Mouse (Mus musculus): Measurements from ENCODE around the gene Muc2.

Gene Muc2

GRCm38 (mm10) chr7:141758291-141758690, 68.2 kb downstream of the Muc2 start:
- no peak for DNase-seq (ENCODE audit: extremely low spot score, low spot score)

GRCm38 (mm10) chr7:141770521-141770920, 80.4 kb downstream of the Muc2 start:
- no peak for DNase-seq (ENCODE audit: extremely low spot score, low spot score)

GRCm38 (mm10) chr7:141770988-141771387, 80.8 kb downstream of the Muc2 start:
- DNase-seq (ENCODE audit: extremely low spot score, low spot score) = no peak

GRCm38 (mm10) chr7:141772058-141772557, 82.0 kb downstream of the Muc2 start:
- no peak for DNase-seq (ENCODE audit: extremely low spot score, low spot score)

GRCm38 (mm10) chr7:141774855-141775254, 84.7 kb downstream of the Muc2 start:
- DNase-seq (ENCODE audit: extremely low spot score, low spot score) = no peak

- DNase-seq (ENCODE audit: extremely low spot score, low spot score) = no peak
Measured at GRCm38 (mm10) chr7:141776199-141776598, 86.1 kb downstream of the Muc2 start.

GRCm38 (mm10) chr7:141788677-141789452, 98.7 kb downstream of the Muc2 start, which contains the start of gene Muc5ac:
Muc5ac (plus strand) TSS chr7:141788972.
- no peak for DNase-seq (ENCODE audit: extremely low spot score, low spot score)

GRCm38 (mm10) chr7:141794251-141794650, 104.1 kb downstream of the Muc2 start:
- DNase-seq (ENCODE audit: extremely low spot score, low spot score) = no peak

- no peak for DNase-seq (ENCODE audit: extremely low spot score, low spot score)
Measured at GRCm38 (mm10) chr7:141803206-141803605, 113.1 kb downstream of the Muc2 start.

Data from neural tube, embryonic 10.5 days (tissue).